Mouse (Mus musculus): ENCODE measurements at regions not wholly inside any gene's neighbourhood (a gene's known extent, or its start where the extent isn't known, plus 50 kb on each side); places are given as distances from the start of the nearest gene placed in this dataset.
"Not testable (repeated sequence)": the region's sequence is repeated elsewhere in the genome, so short reads cannot be mapped to it uniquely, and the experiment has no call there.

DNA sequence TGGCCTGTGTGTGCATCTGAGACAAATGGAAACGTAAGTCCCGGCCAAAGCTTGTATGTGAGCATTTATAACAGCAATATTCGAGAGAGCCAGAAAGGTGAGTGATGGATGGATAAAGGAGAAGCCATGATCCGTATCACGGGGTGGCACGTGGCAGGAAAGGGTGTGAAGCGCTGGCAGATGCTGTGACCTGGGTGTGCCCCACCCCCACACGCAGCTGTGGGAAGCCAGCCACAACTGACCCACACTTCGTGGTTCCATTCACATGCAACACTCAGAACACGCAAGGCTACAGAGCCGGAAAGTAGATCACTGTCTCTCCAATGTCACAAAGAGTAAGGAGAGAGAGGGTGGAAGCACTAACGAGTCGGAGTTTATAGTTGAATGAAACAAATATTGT lies 104.3 kb downstream of the Eif4e start:
- no peak for DNase-seq
- no peak overlapping the region for H3K9ac ChIP-seq
- no peaks in the 10 kb centered on the region for H3K36me3 ChIP-seq (ENCODE audit: insufficient read depth)
- 87% methylated on average over 13 of the region's 13 CpGs for WGBS
- no peaks in the 10 kb centered on the region for H3K9me3 ChIP-seq (ENCODE audit: low read length)
- H3K4me1 ChIP-seq (ENCODE audit: insufficient read depth): no peaks in the 10 kb centered on the region
- no peak for TF ChIP-seq CTCF (IDR thresholded peaks at IDR 0.05; ENCODE audit: low read depth)
- no peak overlapping the region for H3K27ac ChIP-seq (ENCODE audit: low read depth, low read length)
- no peaks in the 10 kb centered on the region for H3K27me3 ChIP-seq (ENCODE audit: insufficient read depth, low read length)
- no peak overlapping the region for H3K4me2 ChIP-seq (ENCODE audit: low read depth)
- no peak for ATAC-seq
- no peak overlapping the region for H3K4me3 ChIP-seq (ENCODE audit: low read depth, low read length)

DNA sequence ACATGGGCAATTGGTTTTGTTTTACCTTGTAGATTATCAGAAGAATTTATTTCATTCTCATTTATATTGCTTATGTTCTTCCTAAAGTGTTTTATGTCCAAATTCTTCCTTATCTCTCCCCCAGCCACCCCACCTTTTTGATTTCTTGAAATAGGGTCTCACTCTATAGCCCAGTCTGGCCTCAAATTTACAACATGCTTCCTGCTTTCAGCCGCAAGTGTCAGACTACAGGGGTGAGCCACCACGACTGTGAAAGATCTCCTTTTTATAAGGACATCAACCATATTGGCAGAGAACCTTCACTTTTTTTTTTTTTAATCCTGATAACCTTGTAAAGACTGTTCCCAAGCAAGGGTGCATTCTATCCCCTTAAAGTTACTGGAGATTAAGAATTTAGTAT lies 106.1 kb downstream of the Eif4e start:
- no peaks in the 10 kb centered on the region for H3K36me3 ChIP-seq (ENCODE audit: insufficient read depth)
- DNase-seq: no peak
- ATAC-seq: no peak
- H3K4me3 ChIP-seq (ENCODE audit: low read depth, low read length): no peak overlapping the region
- WGBS: 78% methylated on average over 2 of the region's 2 CpGs
- no peak overlapping the region for H3K27ac ChIP-seq (ENCODE audit: low read depth, low read length)
- H3K4me1 ChIP-seq (ENCODE audit: insufficient read depth): no peaks in the 10 kb centered on the region
- no peaks in the 10 kb centered on the region for H3K27me3 ChIP-seq (ENCODE audit: insufficient read depth, low read length)
- no peak overlapping the region for H3K9ac ChIP-seq
- H3K4me2 ChIP-seq (ENCODE audit: low read depth): no peak overlapping the region
- no peaks in the 10 kb centered on the region for H3K9me3 ChIP-seq (ENCODE audit: low read length)
- TF ChIP-seq CTCF (IDR thresholded peaks at IDR 0.05; ENCODE audit: low read depth): no peak

DNA sequence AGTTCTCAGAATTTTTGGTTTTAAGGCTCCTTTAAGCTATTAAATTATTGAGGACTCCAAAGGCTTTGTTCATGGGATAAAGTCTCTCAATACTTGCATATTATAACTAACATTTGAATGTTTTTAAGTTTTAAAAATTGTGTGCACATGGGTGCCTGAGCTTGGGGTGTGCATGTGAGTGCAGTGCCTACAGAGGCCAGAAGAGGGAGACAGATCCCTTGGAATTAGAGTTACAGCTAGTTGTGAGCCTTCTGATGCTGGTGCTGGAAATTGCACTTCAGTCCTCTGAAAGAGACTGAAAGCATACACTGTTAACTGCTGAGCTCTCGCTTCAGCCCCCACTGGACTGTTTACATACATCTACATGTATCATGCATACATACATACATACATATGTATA lies 100.0 kb upstream of the Tspan5 start:
- ATAC-seq (no peak), DNase-seq (no peak)
- 100% methylated on average over 1 of the region's 1 CpGs for WGBS
- peak; percentile 57 for TF ChIP-seq CTCF (IDR thresholded peaks at IDR 0.05; ENCODE audit: low read depth)
- H3K36me3 ChIP-seq (ENCODE audit: insufficient read depth): no peaks in the 10 kb centered on the region
- no peak overlapping the region for H3K4me2 ChIP-seq (ENCODE audit: low read depth)
- no peaks in the 10 kb centered on the region for H3K9me3 ChIP-seq (ENCODE audit: low read length)
- H3K27me3 ChIP-seq (ENCODE audit: insufficient read depth, low read length): no peaks in the 10 kb centered on the region
- H3K4me3 ChIP-seq (ENCODE audit: low read depth, low read length): no peak overlapping the region
- peaks cover 6% of the 10 kb centered on the region for H3K4me1 ChIP-seq (ENCODE audit: insufficient read depth)
- H3K27ac ChIP-seq (ENCODE audit: low read depth, low read length): no peak overlapping the region
- no peak overlapping the region for H3K9ac ChIP-seq

DNA sequence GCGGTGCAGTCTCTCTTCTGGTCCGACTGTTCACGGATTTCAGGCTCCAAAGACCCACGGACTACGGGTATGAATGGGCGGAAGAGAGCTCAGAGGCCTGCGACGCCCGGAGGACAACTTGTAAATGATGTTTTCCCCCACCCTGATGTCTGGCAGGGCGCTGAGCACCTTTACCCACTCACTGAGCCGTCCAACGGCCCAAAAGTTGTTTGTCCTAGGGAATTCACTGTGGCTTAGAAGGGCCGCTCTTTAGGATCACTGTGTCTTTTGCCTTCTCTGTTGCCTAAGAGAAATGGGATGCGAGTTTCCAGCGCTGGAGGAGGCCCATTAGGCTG lies 98.1 kb upstream of the Tspan5 start:
- peak overlapping the region; percentile 41; the same call in 1 of the 2 replicates for H3K9ac ChIP-seq
- peak overlapping the region; percentile 18 for H3K4me3 ChIP-seq (ENCODE audit: low read depth, low read length)
- peak overlapping the region; percentile 47 for H3K4me2 ChIP-seq (ENCODE audit: low read depth)
- H3K4me1 ChIP-seq (ENCODE audit: insufficient read depth): peaks cover 6% of the 10 kb centered on the region
- no peaks in the 10 kb centered on the region for H3K36me3 ChIP-seq (ENCODE audit: insufficient read depth)
- 18% methylated on average over 15 of the region's 15 CpGs for whole genome bisulfite sequencing
- TF ChIP-seq CTCF (IDR thresholded peaks at IDR 0.05; ENCODE audit: low read depth): no peak
- no peaks in the 10 kb centered on the region for H3K27me3 ChIP-seq (ENCODE audit: insufficient read depth, low read length)
- DNase-seq: no peak
- no peak overlapping the region for H3K27ac ChIP-seq (ENCODE audit: low read depth, low read length)
- H3K9me3 ChIP-seq (ENCODE audit: low read length): no peaks in the 10 kb centered on the region
- ATAC-seq: no peak

- H3K4me1 ChIP-seq (ENCODE audit: insufficient read depth): peaks cover 6% of the 10 kb centered on the region
- H3K9ac ChIP-seq: peak overlapping the region; percentile 41; the same call in 1 of the 2 replicates
- WGBS: 4% methylated on average over 19 of the region's 19 CpGs
- no peak overlapping the region for H3K27ac ChIP-seq (ENCODE audit: low read depth, low read length)
- H3K4me3 ChIP-seq (ENCODE audit: low read depth, low read length): peak overlapping the region; percentile 18
- no peaks in the 10 kb centered on the region for H3K36me3 ChIP-seq (ENCODE audit: insufficient read depth)
- TF ChIP-seq CTCF (IDR thresholded peaks at IDR 0.05; ENCODE audit: low read depth): no peak
- ATAC-seq (peak; percentile 77), DNase-seq (peak; percentile 39)
- peak overlapping the region; percentile 47 for H3K4me2 ChIP-seq (ENCODE audit: low read depth)
- no peaks in the 10 kb centered on the region for H3K27me3 ChIP-seq (ENCODE audit: insufficient read depth, low read length)
- no peaks in the 10 kb centered on the region for H3K9me3 ChIP-seq (ENCODE audit: low read length)
Measured at GRCm38 (mm10) chr3:138644286-138644951, 97.6 kb upstream of the Tspan5 start.

GRCm38 (mm10) chr3:138645320-138645719 lies 96.7 kb upstream of the Tspan5 start:
- Histone ChIP-seq H3K36me3 (ENCODE audit: insufficient read depth) (no peaks in the 10 kb centered on the region), H3K4me2 (ENCODE audit: low read depth) (no peak overlapping the region), H3K9me3 (ENCODE audit: low read length) (no peaks in the 10 kb centered on the region), H3K27me3 (ENCODE audit: insufficient read depth, low read length) (no peaks in the 10 kb centered on the region), H3K27ac (ENCODE audit: low read depth, low read length) (no peak overlapping the region), H3K9ac (no peak overlapping the region), H3K4me1 (ENCODE audit: insufficient read depth) (peaks cover 6% of the 10 kb centered on the region), H3K4me3 (ENCODE audit: low read depth, low read length) (no peak overlapping the region)
- WGBS: 13% methylated on average over 3 of the region's 3 CpGs
- peak; percentile 25 for ATAC-seq
- no peak for TF ChIP-seq CTCF (IDR thresholded peaks at IDR 0.05; ENCODE audit: low read depth)
- peak; percentile 47 for DNase-seq

- Histone ChIP-seq H3K27me3 (ENCODE audit: insufficient read depth, low read length) (no peaks in the 10 kb centered on the region), H3K4me2 (ENCODE audit: low read depth) (no peak overlapping the region), H3K9me3 (ENCODE audit: low read length) (no peaks in the 10 kb centered on the region), H3K4me1 (ENCODE audit: insufficient read depth) (no peaks in the 10 kb centered on the region), H3K9ac (no peak overlapping the region), H3K36me3 (ENCODE audit: insufficient read depth) (no peaks in the 10 kb centered on the region), H3K4me3 (ENCODE audit: low read depth, low read length) (no peak overlapping the region), H3K27ac (ENCODE audit: low read depth, low read length) (no peak overlapping the region)
- 92% methylated on average over 6 of the region's 6 CpGs for WGBS
- TF ChIP-seq CTCF (IDR thresholded peaks at IDR 0.05; ENCODE audit: low read depth): no peak
- no peak for DNase-seq
- no peak for ATAC-seq
Measured at GRCm38 (mm10) chr3:138649699-138650098, 92.3 kb upstream of the Tspan5 start.

- 91% methylated on average over 4 of the region's 4 CpGs for WGBS
- DNase-seq; H3K27me3 ChIP-seq (ENCODE audit: insufficient read depth, low read length); H3K9me3 ChIP-seq (ENCODE audit: low read length); H3K4me1 ChIP-seq (ENCODE audit: insufficient read depth); H3K9ac ChIP-seq; H3K36me3 ChIP-seq (ENCODE audit: insufficient read depth); H3K27ac ChIP-seq (ENCODE audit: low read depth, low read length); ATAC-seq; H3K4me3 ChIP-seq (ENCODE audit: low read depth, low read length); H3K4me2 ChIP-seq (ENCODE audit: low read depth): not testable (repeated sequence)
Measured at GRCm38 (mm10) chr3:138650671-138651070, 91.3 kb upstream of the Tspan5 start.

Measured in forebrain, postnatal 0 days (tissue).